Mouse (Mus musculus): ENCODE measurements around the gene 7530416G11Rik. TPM values are rescaled to one million over a fixed set of nuclear protein-coding genes. Genes with fewer than 3 reads are reported as not detected.

7530416G11Rik gene
- not detected for polyA plus RNA-seq (2017; shearing (Covaris generic))

DNA sequence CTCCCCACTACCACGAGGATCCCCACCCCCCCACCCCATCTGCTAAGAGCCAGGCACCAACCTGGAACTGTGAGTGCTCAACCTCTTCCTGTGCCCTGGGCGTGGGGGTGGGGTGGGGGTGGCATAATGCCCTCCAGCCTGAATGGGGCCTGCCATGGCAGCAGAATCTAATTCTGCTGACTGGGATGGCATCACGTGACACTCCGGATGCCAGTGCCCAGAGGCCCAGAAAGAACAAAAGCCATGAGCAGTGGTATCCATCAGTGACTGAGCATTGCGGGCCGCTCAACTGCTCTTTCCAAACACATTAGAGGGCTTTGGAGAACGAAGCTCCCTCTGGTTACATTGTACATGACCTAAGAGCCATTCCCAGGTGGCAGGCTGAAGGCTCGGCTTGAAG is at the start of gene 7530416G11Rik:
Gene 7530416G11Rik, minus strand, starts transcription at position 101 of the 400 bp plus-strand sequence.

Other genes with a start within 250 kb of the 7530416G11Rik start
- 78.8 TPM for gene Atxn10, start 167.0 kb downstream of the 7530416G11Rik start, polyA plus RNA-seq (2017; shearing (Covaris generic))
- gene Wnt7b, start 79.2 kb upstream of the 7530416G11Rik start, polyA plus RNA-seq (2017; shearing (Covaris generic)): not detected
- gene Ppara, start 231.8 kb upstream of the 7530416G11Rik start, polyA plus RNA-seq (2017; shearing (Covaris generic)): 0.94 TPM

All from effector memory CD4-positive, alpha-beta T cell, adult 5 months (primary cell).